Mouse (Mus musculus) heart, embryonic 16.5 days (tissue): Measurements from ENCODE around the gene Hfe2. TPM values are rescaled to one million over a fixed set of nuclear protein-coding genes. Genes with fewer than 3 reads are reported as not detected.

Experiments
- ATAC-seq: fragments of 200-750 bp; cut with Nextera tagmentation; replicated peaks from 2 replicates; pipeline ENCODE4 v1.8.0; 2017; ENCODE audit warnings: moderate number of reproducible peaks; ENCODE audit not compliant: insufficient read depth, low FRiP score; ENCODE audit errors: extremely low read depth
- H3K27ac ChIP-seq: fragments of 300-500 bp; sonication (generic); 2 replicates; pipeline ENCODE4 v1.5.1; 2014; ENCODE audit warnings: mild to moderate bottlenecking, low read length, control low read depth, moderate library complexity
- H3K27me3 ChIP-seq: fragments of 300-500 bp; sonication (generic); 2 replicates; pipeline ENCODE4 v1.6.1; 2014; ENCODE audit warnings: low read length, mixed read lengths; ENCODE audit not compliant: control insufficient read depth, insufficient read depth
- H3K36me3 ChIP-seq: fragments of 300-500 bp; sonication (generic); 2 replicates; pipeline ENCODE4 v1.6.1; 2014; ENCODE audit not compliant: control insufficient read depth, insufficient read depth
- H3K4me1 ChIP-seq: fragments of 300-500 bp; sonication (generic); 2 replicates; pipeline ENCODE4 v1.6.1; 2014; ENCODE audit warnings: low read length, mixed read lengths; ENCODE audit not compliant: control insufficient read depth, insufficient read depth
- H3K4me2 ChIP-seq: fragments of 300-500 bp; sonication (generic); 2 replicates; pipeline ENCODE4 v1.6.1; 2014; ENCODE audit warnings: low read depth, mild to moderate bottlenecking, control low read depth, low read length
- H3K4me3 ChIP-seq: fragments of 300-500 bp; sonication (generic); 2 replicates; pipeline ENCODE4 v1.5.1; 2014; ENCODE audit warnings: mild to moderate bottlenecking, control low read depth, low read length
- H3K9ac ChIP-seq: fragments of 300-500 bp; sonication (generic); 2 replicates; pipeline ENCODE4 v1.6.1; 2014; ENCODE audit warnings: low read length, control low read depth
- H3K9me3 ChIP-seq: fragments of 300-500 bp; sonication (generic); replicated peaks from 2 replicates; pipeline ENCODE4 v1.6.1; 2016; ENCODE audit warnings: low read length; ENCODE audit not compliant: control insufficient read depth
- WGBS: fragments of 180-500 bp; shearing (Covaris S2); extraction: QIAGEN DNeasy Blood & Tissue Kit; methylation state at CpG from one replicate; pipeline ENCODE4 v1.1.7; 2014; 5-methylcytosine and 5-hydroxymethylcytosine counted together
- polyA plus RNA-seq: library from polyadenylated mRNA; unstranded; fragments of >200 nt; fragmentation: Nextera tagmentation; extraction: Ambion mirVana; gene quantifications from 2 replicates; pipeline ENCODE4 v1.2.1, GENCODE M21; 2015

Hfe2 gene
- polyA plus RNA-seq, 1 experiment from 2014 or later, result 10.9 TPM

DNA sequence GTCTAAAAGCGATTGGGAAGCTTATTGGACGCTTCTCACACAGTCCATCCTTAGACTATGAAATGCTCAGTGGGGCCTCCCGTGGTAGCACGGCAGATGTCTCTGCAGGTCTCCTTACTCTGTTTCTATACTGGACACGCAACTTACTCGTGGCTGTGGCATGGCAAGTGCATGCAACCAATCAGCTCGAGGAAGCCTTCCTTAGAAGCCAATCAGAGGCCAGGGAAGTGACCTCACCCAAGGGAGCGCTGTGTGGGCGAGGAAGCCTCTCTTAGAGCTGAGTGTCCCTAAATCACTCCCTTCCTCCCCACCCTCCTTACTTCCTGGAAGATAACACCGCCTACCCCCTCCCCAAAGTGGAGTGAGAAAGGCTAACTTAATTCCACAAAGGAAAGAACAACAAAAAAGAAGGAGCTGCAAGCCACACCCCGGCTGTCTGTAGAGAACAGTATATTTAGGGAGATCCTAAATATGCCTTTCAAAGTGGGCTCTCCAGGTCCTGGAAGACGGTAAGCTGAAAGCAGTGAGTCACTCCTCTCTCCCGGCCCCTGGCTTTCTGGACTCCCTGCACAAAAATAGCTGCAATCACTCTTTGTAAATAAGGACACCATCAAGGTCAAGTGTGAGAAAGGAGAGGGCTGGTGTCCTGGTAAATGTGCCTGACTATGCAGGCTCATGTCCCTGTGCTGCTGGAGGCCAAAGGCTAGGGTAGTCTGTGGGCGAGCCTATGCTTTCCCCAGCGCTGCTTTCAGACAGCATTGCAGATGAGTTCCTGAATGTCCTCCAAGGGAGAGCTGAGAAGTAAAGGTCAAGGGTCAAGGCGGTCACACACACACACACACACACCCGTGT is 51.9 kb downstream of the Hfe2 start, which contains the start of gene Gm16253:
Gene Gm16253, plus strand, starts transcription at position 295 of the 852 bp plus-strand sequence.
- H3K4me2 ChIP-seq, result peak within 1 kb of the TSS; percentile 61
- 5% methylated on average over 17 of the region's 17 CpGs for WGBS
- H3K27me3 ChIP-seq, result no peaks in the 10 kb centered on the region
- peak within 1 kb of the TSS; percentile 32 for H3K4me3 ChIP-seq
- peak within 1 kb of the TSS; percentile 70 for H3K9ac ChIP-seq
- peak; percentile 91 for ATAC-seq
- no peaks in the 10 kb centered on the region for H3K9me3 ChIP-seq
- H3K36me3 ChIP-seq, result no peaks in the 10 kb centered on the region
- peak within 1 kb of the TSS; percentile 98 for H3K27ac ChIP-seq
- H3K4me1 ChIP-seq, result peaks cover 58% of the 10 kb centered on the region

DNA sequence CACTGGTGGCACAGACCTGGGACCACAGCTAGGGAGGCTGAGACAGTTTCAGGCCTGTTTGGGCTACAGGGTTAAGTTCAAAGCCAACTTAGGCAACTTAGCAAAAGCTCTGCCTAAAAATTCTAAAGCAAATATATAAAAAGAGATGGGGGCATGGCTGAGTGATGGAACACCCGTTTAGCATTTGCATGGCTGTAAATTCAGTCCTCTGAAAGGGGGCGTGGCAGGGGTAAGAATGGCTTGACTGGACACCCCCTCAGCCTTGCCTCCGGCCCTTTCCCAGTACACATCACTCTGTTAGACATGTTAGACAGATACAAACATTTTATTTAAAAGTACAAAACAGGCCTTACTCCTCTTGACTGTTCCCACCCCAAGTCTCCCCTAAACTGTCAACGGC is 52.6 kb downstream of the Hfe2 start:
- Histone ChIP-seq H3K36me3 (no peaks in the 10 kb centered on the region), H3K27me3 (no peaks in the 10 kb centered on the region), H3K4me1 (peaks cover 54% of the 10 kb centered on the region), H3K4me3 (peak overlapping the region; percentile 15), H3K9me3 (no peaks in the 10 kb centered on the region), H3K4me2 (peak overlapping the region; percentile 61), H3K9ac (peak overlapping the region; percentile 70), H3K27ac (peak overlapping the region; percentile 98)
- 59% methylated on average over 4 of the region's 4 CpGs for WGBS
- no peak for ATAC-seq

Other genes with a start within 250 kb of the Hfe2 start
- gene Fcgr1, start 231.2 kb upstream of the Hfe2 start, polyA plus RNA-seq, result 1.6 and 2.5 TPM in 2 replicates
- gene BC107364, start 72.9 kb upstream of the Hfe2 start, polyA plus RNA-seq, result 1.3 and 1.5 TPM in 2 replicates
- gene Txnip, start 32.8 kb downstream of the Hfe2 start, polyA plus RNA-seq, result 209 and 226 TPM in 2 replicates
- gene Gm16253, start 51.8 kb downstream of the Hfe2 start, polyA plus RNA-seq, result 1.3 and 1.4 TPM in 2 replicates
- gene Polr3gl, start 69.0 kb downstream of the Hfe2 start, polyA plus RNA-seq, result 33.4 and 36.4 TPM in 2 replicates
- 6.9 and 7.2 TPM in 2 replicates for gene Ankrd34a, start 71.5 kb downstream of the Hfe2 start, polyA plus RNA-seq
- gene Lix1l, start 76.0 kb downstream of the Hfe2 start, polyA plus RNA-seq, result 4.3 and 4.5 TPM in 2 replicates
- gene Rbm8a, start 104.8 kb downstream of the Hfe2 start, polyA plus RNA-seq, result 83.8 and 86.4 TPM in 2 replicates
- gene Pex11b, start 110.2 kb downstream of the Hfe2 start, polyA plus RNA-seq, result 44.2 and 44.7 TPM in 2 replicates
- 0.14 and 0.19 TPM in 2 replicates for gene Gm42957, start 110.3 kb downstream of the Hfe2 start, polyA plus RNA-seq
- gene Itga10, start 120.4 kb downstream of the Hfe2 start, polyA plus RNA-seq, result 0.83 and 1.1 TPM in 2 replicates
- 0.45 and 0.60 TPM in 2 replicates for gene Ankrd35, start 145.0 kb downstream of the Hfe2 start, polyA plus RNA-seq
- gene Pias3, start 171.2 kb downstream of the Hfe2 start, polyA plus RNA-seq, result 33.6 and 37.5 TPM in 2 replicates
- gene Nudt17, start 183.4 kb downstream of the Hfe2 start, polyA plus RNA-seq, result 6.2 and 8.8 TPM in 2 replicates
- 28.1 and 31.0 TPM in 2 replicates for gene Polr3c, start 202.5 kb downstream of the Hfe2 start, polyA plus RNA-seq
- 36.9 and 39.7 TPM in 2 replicates for gene Rnf115, start 202.5 kb downstream of the Hfe2 start, polyA plus RNA-seq